Mouse (Mus musculus): ENCODE data around the gene Src.

Src gene

DNA sequence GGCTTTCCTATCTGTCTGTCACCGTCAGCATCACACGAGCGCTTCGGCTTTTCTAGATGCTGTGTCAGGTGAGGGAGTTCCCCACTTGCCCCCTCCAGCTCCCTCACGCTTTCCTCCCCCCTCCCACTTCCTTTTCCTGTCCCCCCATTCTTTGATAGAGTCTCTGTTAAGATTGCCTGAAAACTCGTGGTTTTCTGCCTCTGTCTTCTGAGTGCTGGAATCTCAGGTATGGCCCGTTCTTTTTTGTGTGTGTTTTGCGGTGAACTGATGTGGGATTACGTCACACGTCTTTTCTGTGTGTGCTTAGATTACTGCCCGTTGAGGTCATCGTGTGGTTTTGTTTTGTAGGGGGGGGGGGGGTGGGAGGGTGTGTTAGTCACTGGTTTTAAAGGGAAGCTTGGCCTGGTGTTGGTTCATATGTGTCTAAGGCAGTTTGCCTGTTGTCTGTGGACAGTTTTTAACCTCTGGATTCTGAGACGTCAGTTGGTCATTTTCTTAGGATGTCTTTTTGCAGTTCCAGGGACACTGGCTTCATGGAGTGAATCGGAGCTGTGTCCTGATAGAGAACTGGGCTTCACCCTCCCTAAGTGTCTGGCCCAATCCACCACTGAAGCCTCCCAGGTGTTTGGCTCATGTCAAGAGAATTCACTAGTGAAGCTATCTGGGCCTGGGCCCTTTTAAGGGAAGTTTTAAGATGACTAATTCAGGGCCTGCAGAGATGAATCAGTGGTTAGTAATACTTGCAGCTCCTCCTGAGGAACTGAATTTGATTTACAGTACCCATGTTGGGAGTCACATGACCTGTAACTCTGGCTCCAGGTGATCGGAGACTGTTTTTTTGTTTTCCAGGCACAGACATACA is 29.3 kb downstream of the Src start:
- DNase-seq = no peak

- no peak for DNase-seq
Measured at GRCm38 (mm10) chr2:157448356-157448755, 30.1 kb downstream of the Src start.

DNA sequence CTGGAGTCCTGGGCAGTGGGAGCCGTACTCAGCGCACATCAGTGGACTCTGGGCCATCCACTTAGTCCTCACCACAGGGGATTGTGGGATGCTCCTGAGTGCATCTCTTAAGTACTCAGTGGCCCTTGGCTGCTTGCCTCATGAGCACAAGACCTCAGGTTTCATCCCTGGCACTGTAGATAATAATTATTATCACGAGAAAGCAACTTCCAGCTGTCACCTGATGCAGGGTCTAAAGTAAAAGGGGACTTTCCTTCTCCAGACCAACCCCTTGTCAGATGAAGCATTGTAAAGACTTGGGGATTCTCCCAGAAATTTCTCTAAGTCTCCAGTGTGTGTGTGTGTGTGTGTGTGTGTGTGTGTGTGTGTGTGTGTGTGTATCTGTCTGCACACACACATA is 32.7 kb downstream of the Src start:
- no peak for DNase-seq

- no peak for DNase-seq
Measured at GRCm38 (mm10) chr2:157451372-157452040, 33.3 kb downstream of the Src start.

- DNase-seq = peak; percentile 94
Measured at GRCm38 (mm10) chr2:157457100-157457806, 39.0 kb downstream of the Src start.

DNA sequence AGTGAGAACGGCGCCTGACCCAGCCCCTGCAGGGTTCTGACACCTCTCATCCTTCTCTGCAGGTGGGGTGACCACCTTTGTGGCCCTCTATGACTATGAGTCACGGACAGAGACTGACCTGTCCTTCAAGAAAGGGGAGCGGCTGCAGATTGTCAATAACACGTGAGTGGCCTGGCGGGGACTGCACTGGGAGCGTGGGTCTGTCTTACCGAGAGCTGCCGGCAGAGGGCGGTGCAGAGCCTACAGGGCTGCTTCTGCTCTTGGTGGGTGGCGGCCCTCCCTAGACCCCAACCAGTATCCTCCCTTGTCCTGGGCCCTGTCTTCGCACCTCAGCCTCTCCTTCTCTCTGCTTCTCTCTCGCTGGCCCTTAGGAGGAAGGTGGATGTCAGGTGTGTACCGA is 40.2 kb downstream of the Src start:
- DNase-seq = peak; percentile 72

GRCm38 (mm10) chr2:157459736-157460135 is 41.5 kb downstream of the Src start:
- DNase-seq = no peak

DNA sequence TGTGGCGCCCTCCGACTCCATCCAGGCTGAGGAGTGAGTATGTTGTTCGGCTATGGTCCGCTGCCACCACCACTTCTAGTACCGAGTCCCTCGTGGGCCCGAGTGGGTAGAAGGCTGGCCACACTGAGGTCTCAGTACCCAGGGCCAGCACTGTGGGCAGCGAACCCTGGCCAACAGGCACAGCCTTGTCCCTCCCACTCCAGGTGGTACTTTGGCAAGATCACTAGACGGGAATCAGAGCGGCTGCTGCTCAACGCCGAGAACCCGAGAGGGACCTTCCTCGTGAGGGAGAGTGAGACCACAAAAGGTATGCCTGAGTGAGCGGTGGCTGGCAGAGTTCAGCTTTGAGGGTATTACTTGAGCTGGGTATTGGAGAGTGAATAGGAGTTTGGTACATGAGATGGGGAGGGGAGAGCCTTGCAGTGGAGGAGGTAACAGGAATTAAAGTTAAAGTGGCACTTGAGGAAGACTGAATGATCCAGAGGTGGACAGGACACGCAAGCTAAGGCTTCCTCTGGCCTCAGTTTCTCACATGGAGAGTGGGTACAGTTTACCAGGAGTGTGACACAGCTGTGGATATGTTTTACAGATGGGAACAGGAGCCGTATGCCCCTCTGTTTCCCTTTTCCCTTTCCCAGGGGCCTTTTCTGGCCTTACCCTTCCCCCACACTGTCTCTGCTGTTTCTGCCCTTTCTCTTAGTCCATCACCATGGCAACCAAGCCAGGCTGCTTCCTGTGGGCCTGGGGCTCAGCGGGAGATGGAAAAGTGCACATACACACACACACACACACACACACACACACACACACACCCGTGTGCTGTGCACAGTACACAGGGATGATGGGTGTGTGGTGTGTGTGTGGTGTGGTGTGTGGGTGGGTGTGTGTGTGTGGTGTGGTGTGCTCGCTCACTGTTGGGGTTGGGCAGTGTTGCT is 44.8 kb downstream of the Src start:
- DNase-seq = no peak

GRCm38 (mm10) chr2:157463887-157464745 is 45.9 kb downstream of the Src start:
- DNase-seq = no peak

DNA sequence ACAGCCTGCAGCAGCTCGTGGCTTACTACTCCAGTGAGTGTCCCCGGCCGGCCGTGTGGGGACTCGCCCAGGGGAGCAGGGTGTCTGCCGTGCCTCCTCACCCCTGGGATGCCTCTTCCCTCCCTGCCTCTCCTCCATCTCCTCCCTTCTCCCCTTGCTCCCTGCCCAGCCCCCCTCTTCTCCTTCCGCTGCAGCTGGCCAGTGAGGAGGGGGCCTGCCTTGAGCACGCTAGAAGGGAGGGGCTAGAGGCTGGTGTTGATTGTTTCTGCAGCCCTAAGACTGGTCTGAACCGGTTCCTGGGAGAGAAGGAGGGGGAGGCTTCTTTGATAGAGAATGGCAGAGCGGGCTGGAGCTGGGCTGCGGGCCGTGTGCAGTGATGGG is 46.5 kb downstream of the Src start:
- DNase-seq = no peak

- DNase-seq = no peak
Measured at GRCm38 (mm10) chr2:157466836-157467235, 48.6 kb downstream of the Src start.

DNA sequence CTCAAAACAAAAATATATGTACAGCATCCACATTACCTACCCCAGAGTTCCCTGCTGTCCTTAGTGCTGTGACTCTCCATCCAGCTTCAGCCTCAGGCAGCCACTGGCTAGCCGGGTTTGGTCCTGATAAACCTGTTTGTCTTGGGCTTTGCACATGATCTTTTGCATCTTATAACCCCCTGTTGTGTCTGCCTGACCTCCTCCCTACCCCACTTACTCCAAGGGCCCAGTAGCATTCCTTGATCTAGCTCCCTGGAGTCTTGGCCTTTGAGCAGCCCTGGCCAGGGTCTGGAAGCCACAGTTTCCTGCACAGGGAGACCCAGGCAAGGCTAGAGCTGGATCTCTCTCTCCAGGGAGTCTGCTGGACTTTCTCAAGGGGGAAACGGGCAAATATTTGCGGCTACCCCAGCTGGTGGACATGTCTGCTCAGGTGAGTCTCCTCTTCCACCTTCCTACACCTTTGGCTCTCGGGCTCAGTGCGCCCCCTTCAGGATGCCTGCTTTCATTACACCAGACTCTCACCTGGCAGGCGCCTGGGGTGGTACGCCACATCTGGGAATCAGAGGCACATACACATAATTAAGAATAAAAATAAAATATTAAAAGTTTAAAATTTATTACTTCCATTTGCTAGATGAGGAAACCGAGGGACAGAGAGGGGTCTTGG is 50.0 kb downstream of the Src start:
- peak; percentile 32 for DNase-seq

GRCm38 (mm10) chr2:157471292-157471691 is 53.0 kb downstream of the Src start:
- DNase-seq = no peak

GRCm38 (mm10) chr2:157471737-157472136 is 53.5 kb downstream of the Src start:
- no peak for DNase-seq

DNA sequence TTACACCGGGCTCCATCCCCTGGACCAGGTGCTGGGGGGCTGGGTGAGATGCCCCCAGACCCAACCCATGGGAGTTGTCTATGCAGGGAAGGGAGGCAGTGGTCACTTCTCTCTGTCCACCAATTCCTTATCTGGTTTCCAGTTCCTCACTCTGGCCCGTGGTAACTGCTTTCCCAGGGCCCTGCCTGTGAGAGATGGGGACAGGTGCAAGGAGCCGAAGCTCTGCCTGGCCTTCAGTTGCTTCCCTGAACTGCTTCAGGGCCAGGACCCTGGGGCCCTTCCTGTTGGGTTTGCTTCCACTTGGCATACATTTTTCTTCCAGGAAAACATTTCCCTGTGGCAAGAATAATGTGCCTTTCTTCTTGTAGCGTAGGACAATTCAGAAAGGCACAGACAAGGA is 54.2 kb downstream of the Src start:
- no peak for DNase-seq

- no peak for DNase-seq
Measured at GRCm38 (mm10) chr2:157474269-157474729, 56.1 kb downstream of the Src start.

DNA sequence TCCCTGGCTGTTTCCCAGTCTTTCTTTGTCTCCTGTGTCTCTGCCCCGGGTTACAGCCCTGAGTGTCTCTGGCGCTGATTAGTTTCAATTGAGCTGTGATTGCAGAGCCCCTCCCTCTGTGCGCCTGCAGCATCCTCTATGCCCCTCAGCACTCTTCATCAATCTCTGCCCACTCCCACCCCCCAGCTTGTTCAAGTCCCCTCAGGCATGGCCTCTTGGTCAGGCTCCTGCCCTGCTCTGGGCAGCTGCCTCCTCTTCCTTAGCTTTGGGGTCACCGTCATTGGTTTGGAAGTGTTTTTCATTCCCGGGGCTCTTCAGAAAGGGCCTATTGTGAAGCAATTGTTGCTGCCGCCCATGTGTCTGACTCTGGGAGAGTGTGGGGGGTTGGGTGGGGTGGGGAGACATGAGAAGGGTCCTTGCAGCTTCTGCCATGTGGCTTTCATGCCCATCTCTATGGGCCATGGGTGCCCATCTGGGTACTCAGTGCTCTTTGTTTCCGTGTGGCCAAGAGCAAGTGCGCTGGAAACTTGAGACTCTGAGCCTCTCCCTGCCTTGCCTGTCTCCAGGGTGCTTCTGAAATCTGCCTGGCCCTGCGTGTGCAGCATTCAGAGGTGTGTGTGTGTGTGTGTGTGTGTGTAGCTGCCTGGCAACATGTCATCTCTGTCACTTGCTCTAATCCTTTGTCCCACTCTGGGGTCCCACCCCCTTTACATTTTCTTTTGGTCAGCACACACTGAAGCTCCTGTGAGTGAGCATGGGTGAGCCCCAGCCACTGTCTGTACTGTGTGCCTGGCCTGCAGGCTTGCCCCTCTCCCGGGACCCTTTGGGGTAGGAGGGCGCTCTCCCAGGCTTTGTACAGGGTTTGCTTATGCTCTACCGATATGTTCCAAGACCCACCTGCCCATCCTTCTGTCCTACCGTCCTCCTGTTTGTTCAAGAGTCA is 57.5 kb downstream of the Src start:
- DNase-seq = no peak

DNA sequence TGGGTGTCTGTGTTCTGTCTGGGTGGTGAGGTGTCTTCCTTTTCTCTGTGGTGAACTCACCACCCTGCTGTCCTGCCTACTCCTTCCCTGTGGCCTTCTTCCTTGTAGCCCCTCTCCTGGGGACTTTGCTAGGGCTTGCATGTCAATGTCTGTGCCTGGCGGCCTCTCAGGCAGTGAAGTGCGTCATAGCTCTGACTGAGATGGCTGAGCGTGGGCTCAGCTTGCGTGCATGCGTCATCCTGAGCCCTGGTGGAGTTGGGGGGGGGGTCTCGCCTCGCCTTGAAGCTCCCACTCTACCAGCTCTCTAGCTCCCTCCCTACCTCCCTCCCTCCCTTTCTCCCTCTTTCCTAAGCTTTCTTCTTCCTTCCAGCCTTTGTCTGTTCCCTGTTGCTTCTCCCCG is 60.4 kb downstream of the Src start:
- no peak for DNase-seq

- peak; percentile 33 for DNase-seq
Measured at GRCm38 (mm10) chr2:157479858-157480568, 61.8 kb downstream of the Src start.

Measured in cerebellum, adult 8-10 months (tissue).